Mouse (Mus musculus) stomach, embryonic 16.5 days (tissue): Measurements from ENCODE around the gene Gm13030. TPM values are rescaled to one million over a fixed set of nuclear protein-coding genes. Genes with fewer than 3 reads are reported as not detected.
A peak's percentile ranks its signal among the peaks of the same experiment; 100 is the strongest.
"Not testable (repeated sequence)": the region's sequence is repeated elsewhere in the genome, so short reads cannot be mapped to it uniquely, and the experiment has no call there.

ENCODE experiments used
- ATAC-seq: fragments of 200-750 bp; cut with Nextera tagmentation; 2 replicates; pipeline ENCODE4 v1.8.0; 2017; ENCODE audit warnings: moderate number of reproducible peaks, moderate TSS enrichment; ENCODE audit not compliant: insufficient read depth, low FRiP score
- H3K27ac ChIP-seq: fragments of 300-500 bp; sonication (generic); 2 replicates; pipeline ENCODE4 v1.5.1; 2014; ENCODE audit warnings: low read length
- H3K27me3 ChIP-seq: fragments of 300-500 bp; sonication (generic); 2 replicates; pipeline ENCODE4 v1.6.1; 2014; ENCODE audit warnings: low read length, control low read depth, mixed read lengths; ENCODE audit not compliant: control insufficient read depth, insufficient read depth
- H3K36me3 ChIP-seq: fragments of 300-500 bp; sonication (generic); 2 replicates; pipeline ENCODE4 v1.6.1; 2014; ENCODE audit warnings: low read length; ENCODE audit not compliant: control insufficient read depth, insufficient read depth
- H3K4me1 ChIP-seq: fragments of 300-500 bp; sonication (generic); 2 replicates; pipeline ENCODE4 v1.6.1; 2014; ENCODE audit warnings: low read length, control low read depth, mixed read lengths; ENCODE audit not compliant: control insufficient read depth, insufficient read depth
- H3K4me2 ChIP-seq: fragments of 300-500 bp; sonication (generic); 2 replicates; pipeline ENCODE4 v1.6.1; 2014; ENCODE audit warnings: low read depth, low read length, mixed read lengths
- H3K4me3 ChIP-seq: fragments of 300-500 bp; sonication (generic); replicated peaks from 2 replicates; pipeline ENCODE4 v1.5.1; 2014; ENCODE audit warnings: mild to moderate bottlenecking, low read length
- H3K9ac ChIP-seq: fragments of 300-500 bp; sonication (generic); 2 replicates; pipeline ENCODE4 v1.6.1; 2014; ENCODE audit warnings: low read length
- H3K9me3 ChIP-seq: fragments of 300-500 bp; sonication (generic); replicated peaks from 2 replicates; pipeline ENCODE4 v1.6.1; 2016; ENCODE audit warnings: low read length, control low read depth; ENCODE audit not compliant: control insufficient read depth
- WGBS: fragments of 180-500 bp; shearing (Covaris S2); extraction: QIAGEN DNeasy Blood & Tissue Kit; methylation state at CpG from one replicate; pipeline ENCODE4 v1.1.7; 2014; 5-methylcytosine and 5-hydroxymethylcytosine counted together
- polyA plus RNA-seq: library from polyadenylated mRNA; unstranded; fragments of >200 nt; fragmentation: Nextera tagmentation; extraction: Ambion mirVana; gene quantifications from 2 replicates; pipeline ENCODE4 v1.2.1, GENCODE M21; 2015

Gene Gm13030
- polyA plus RNA-seq, 1 experiment from 2014 or later, result not detected

GRCm38 (mm10) chr4:138877731-138878130 lies 4.0 kb upstream of the Gm13030 start, which contains the start of gene Pla2g2e:
Gene Pla2g2e (plus strand): TSS chr4:138877942.
- Histone ChIP-seq H3K9ac (no peak within 1 kb of the TSS), H3K36me3 (no peaks in the 10 kb centered on the region), H3K27ac (no peak within 1 kb of the TSS), H3K4me1 (peaks cover 5% of the 10 kb centered on the region; the same call in 1 of the 2 replicates), H3K27me3 (no peaks in the 10 kb centered on the region), H3K4me2 (no peak within 1 kb of the TSS), H3K9me3 (no peaks in the 10 kb centered on the region), H3K4me3 (no peak within 1 kb of the TSS)
- WGBS, result 66% methylated on average over 4 of the region's 4 CpGs
- ATAC-seq, result no peak

- no peaks in the 10 kb centered on the region for H3K36me3 ChIP-seq
- no peak overlapping the region for H3K4me2 ChIP-seq
- peaks cover 5% of the 10 kb centered on the region; the same call in 1 of the 2 replicates for H3K4me1 ChIP-seq
- ATAC-seq, result no peak
- H3K4me3 ChIP-seq, result no peak overlapping the region
- no peaks in the 10 kb centered on the region for H3K9me3 ChIP-seq
- no peak overlapping the region for H3K27ac ChIP-seq
- 94% methylated on average over 2 of the region's 2 CpGs for whole genome bisulfite sequencing
- H3K9ac ChIP-seq, result no peak overlapping the region
- no peaks in the 10 kb centered on the region for H3K27me3 ChIP-seq
Observed at GRCm38 (mm10) chr4:138875986-138876385, 2.2 kb upstream of the Gm13030 start.

GRCm38 (mm10) chr4:138875275-138875674 lies 1.5 kb upstream of the Gm13030 start:
- not testable (repeated sequence) for H3K4me2 ChIP-seq, H3K9ac ChIP-seq, H3K4me1 ChIP-seq, H3K4me3 ChIP-seq, H3K27me3 ChIP-seq, ATAC-seq, H3K9me3 ChIP-seq, H3K27ac ChIP-seq, H3K36me3 ChIP-seq
- 86% methylated on average over 2 of the region's 2 CpGs for WGBS

- H3K27ac ChIP-seq, result no peak overlapping the region
- no peak overlapping the region for H3K4me3 ChIP-seq
- WGBS, result 45% methylated on average over 8 of the region's 8 CpGs
- H3K36me3 ChIP-seq, result no peaks in the 10 kb centered on the region
- no peaks in the 10 kb centered on the region for H3K4me1 ChIP-seq
- ATAC-seq, result no peak
- H3K27me3 ChIP-seq, result no peaks in the 10 kb centered on the region
- 0 out of 2 replicates have a peak, but pooled peaks cover 3% of the 10 kb centered on the region for H3K9me3 ChIP-seq
- no peak overlapping the region for H3K4me2 ChIP-seq
- no peak overlapping the region for H3K9ac ChIP-seq
Observed at GRCm38 (mm10) chr4:138868666-138869065, 5.1 kb downstream of the Gm13030 start.

GRCm38 (mm10) chr4:138866413-138866812 lies 7.4 kb downstream of the Gm13030 start:
- 0 out of 2 replicates have a peak, but pooled peaks cover 3% of the 10 kb centered on the region for H3K9me3 ChIP-seq
- no peak for ATAC-seq
- H3K4me3 ChIP-seq, result no peak overlapping the region
- H3K36me3 ChIP-seq, result no peaks in the 10 kb centered on the region
- H3K9ac ChIP-seq, result no peak overlapping the region
- H3K4me1 ChIP-seq, result no peaks in the 10 kb centered on the region
- no peaks in the 10 kb centered on the region for H3K27me3 ChIP-seq
- WGBS, result 12% methylated on average over 7 of the region's 7 CpGs
- no peak overlapping the region for H3K27ac ChIP-seq
- H3K4me2 ChIP-seq, result no peak overlapping the region

GRCm38 (mm10) chr4:138865991-138866390 lies 7.8 kb downstream of the Gm13030 start:
- H3K9me3 ChIP-seq, result 0 out of 2 replicates have a peak, but pooled peaks cover 3% of the 10 kb centered on the region
- H3K4me2 ChIP-seq, result no peak overlapping the region
- H3K27me3 ChIP-seq, result no peaks in the 10 kb centered on the region
- H3K9ac ChIP-seq, result no peak overlapping the region
- H3K27ac ChIP-seq, result no peak overlapping the region
- WGBS, result 66% methylated on average over 6 of the region's 6 CpGs
- ATAC-seq, result no peak
- no peaks in the 10 kb centered on the region for H3K4me1 ChIP-seq
- H3K4me3 ChIP-seq, result no peak overlapping the region
- H3K36me3 ChIP-seq, result no peaks in the 10 kb centered on the region

GRCm38 (mm10) chr4:138865092-138865491 lies 8.7 kb downstream of the Gm13030 start:
- ATAC-seq, result no peak
- Histone ChIP-seq H3K36me3 (no peaks in the 10 kb centered on the region), H3K27ac (no peak overlapping the region)

GRCm38 (mm10) chr4:138863344-138863998 lies 10.3 kb downstream of the Gm13030 start, which contains the start of gene Pla2g5:
Gene Pla2g5 (minus strand): TSS chr4:138863482.
- no peak within 1 kb of the TSS for H3K9ac ChIP-seq
- H3K4me2 ChIP-seq, result no peak within 1 kb of the TSS
- WGBS, result 69% methylated on average over 10 of the region's 10 CpGs
- ATAC-seq, result no peak
- H3K27ac ChIP-seq, result no peak within 1 kb of the TSS
- no peaks in the 10 kb centered on the region for H3K27me3 ChIP-seq
- no peak within 1 kb of the TSS for H3K4me3 ChIP-seq
- H3K9me3 ChIP-seq, result no peaks in the 10 kb centered on the region
- H3K36me3 ChIP-seq, result no peaks in the 10 kb centered on the region
- no peaks in the 10 kb centered on the region for H3K4me1 ChIP-seq

More at GRCm38 (mm10) chr4:138865092-138865491, 8.7 kb downstream of the Gm13030 start:
- Histone ChIP-seq H3K9me3 (0 out of 2 replicates have a peak, but pooled peaks cover 2% of the 10 kb centered on the region), H3K4me3 (no peak overlapping the region), H3K9ac (no peak overlapping the region), H3K27me3 (no peaks in the 10 kb centered on the region), H3K4me1 (no peaks in the 10 kb centered on the region), H3K4me2 (no peak overlapping the region)
- 35% methylated on average over 5 of the region's 5 CpGs for WGBS

GRCm38 (mm10) chr4:138859728-138860127 lies 14.0 kb downstream of the Gm13030 start:
- 4% methylated on average over 13 of the region's 13 CpGs for WGBS
- Histone ChIP-seq H3K4me2 (peak overlapping the region; percentile 44), H3K4me1 (no peaks in the 10 kb centered on the region), H3K9me3 (no peaks in the 10 kb centered on the region), H3K9ac (no peak overlapping the region), H3K36me3 (no peaks in the 10 kb centered on the region), H3K27ac (no peak overlapping the region), H3K4me3 (peak overlapping the region; percentile 11; the same call in 1 of the 2 replicates), H3K27me3 (no peaks in the 10 kb centered on the region)
- ATAC-seq, result 0 out of 2 replicates have a peak, but pooled peaks have one; percentile 40
